Mouse (Mus musculus) c-Kit-positive CD71-negative TER-119-negative erythroid progenitor cells, embryonic 14.5 days (primary cell): ENCODE measurements around the gene Rps19bp1.

Source experiments
- DNase-seq: peaks from one replicate; pipeline ENCODE4 v3.0.0-alpha.2; 2013; ENCODE audit warnings: low read depth

Gene Rps19bp1

DNA sequence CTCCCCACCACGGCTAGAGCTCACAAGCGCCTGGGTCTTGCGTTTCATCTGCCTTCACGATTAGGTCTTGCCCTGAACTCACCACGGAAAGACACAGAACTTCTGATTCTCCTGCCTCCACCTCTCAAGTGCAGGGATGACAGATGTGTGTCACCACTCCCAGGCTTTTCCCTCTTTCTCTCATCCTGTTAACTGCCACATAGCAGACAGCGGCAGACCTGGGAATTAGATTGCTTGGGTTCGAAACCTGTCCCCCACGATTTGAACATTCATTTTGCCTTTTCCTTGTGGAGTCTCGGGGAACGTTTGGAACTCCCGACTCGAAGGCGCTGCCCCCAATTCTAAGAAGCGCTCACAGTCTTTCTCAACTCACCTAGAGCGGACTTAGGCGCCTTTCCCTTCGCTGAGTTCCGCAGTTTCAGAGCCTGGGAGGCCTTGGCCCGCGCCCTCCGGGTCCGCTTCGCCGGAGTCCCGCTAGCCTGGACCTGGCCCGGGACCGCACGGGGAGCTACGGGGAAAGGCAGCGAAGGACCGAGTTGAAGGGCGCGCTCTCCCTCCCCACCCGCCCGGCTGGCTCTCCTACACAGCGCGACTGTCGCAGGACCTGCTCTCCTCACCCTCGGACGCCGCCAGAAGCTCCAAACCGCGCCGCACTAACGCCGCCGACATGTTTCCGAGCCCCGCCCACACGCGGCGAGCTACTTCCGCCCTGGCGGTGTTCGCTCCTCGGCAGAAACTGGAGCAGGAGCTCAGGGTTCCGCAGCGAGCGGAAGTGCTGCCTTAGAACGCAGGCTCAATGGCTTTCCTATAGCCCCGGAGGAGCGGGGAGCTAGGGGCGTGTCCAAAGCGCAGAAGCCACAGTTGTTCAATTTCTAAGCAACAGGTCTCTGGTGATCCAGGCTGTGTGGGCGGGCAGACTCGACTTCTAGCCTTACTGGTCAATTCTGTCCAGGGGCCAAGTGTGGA lies at the start of gene Rps19bp1:
Gene Rps19bp1, minus strand, starts transcription at position 706 of the 966 bp plus-strand sequence.
- DNase-seq, result peak; percentile 94

DNA sequence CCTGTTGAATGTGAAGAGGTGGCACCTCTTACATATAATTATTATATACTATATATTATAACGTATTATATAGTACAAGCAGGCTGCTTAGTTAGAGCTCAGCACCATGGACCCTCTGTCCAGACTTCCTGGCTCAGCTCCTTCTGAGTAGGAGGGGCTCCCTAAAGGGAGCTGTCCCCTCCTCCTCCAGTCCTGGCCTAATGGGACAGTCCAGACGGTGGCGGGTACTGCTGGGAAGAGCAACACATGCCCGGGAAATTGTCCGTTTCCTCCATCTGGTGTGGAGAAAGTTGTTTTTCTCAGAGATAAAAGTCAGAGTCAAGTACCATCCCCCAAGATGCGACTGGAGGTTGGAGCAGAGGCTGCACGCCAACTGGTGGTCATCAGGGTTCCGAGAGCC lies 42.0 kb upstream of the Rps19bp1 start:
- DNase-seq, result no peak

DNA sequence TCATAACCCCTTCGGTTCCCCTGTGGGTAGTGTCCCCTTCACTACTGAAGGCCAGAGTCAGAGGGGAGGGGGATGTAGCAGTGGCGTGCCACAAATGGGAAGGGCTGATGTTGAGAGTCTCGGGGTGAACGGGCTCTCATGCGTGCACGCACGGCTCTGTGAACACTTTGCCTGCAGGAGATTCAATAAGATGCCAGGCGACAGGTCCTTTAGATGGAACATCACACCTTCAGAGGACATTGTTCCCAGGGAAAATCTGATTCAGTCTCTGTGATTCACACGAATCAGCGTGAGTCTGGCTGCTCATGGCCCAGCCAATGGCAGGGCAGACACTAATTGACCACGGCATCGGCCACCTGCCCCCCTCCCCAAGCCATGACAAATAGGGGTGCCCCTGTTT lies 40.1 kb upstream of the Rps19bp1 start:
- DNase-seq, result no peak

DNA sequence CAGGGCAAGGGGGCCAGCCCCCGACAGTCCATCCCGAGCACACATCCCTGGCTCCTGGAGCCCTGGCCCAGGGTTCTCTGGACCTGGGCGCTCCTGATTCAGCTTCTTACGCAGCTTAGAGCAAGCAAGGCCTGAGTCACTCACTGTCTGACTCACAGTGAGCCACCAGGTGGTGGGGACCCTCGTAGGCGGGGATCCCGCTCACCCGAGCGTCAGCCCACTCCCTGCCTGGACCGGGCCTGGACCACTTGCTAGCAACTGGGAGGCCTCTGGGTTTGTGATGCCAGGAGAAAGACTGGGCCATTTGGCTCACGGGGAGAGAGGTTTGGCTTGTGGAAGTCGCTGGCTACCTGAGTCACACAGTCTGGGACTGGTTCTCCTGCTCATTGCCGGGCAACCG lies 39.7 kb upstream of the Rps19bp1 start:
- DNase-seq, result no peak

DNA sequence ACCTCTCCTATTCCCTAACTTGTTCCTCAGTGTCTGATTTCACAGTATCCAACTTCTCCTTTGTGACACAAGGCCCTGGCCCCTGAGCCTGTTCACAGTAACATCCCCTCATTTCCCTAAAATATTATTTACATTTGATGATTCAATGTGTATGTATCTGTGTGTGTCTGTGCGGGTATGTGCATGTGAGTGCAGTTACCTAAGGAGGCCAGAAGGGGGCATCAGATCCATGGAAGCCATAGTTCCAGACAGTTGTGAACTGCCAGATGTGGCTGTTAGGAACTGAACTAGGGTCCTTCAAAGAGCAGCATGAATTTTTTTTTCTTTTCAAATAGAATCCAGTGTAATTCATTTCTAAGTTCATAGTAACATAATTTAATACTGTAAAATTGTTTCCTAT lies 33.0 kb upstream of the Rps19bp1 start:
- no peak for DNase-seq

DNA sequence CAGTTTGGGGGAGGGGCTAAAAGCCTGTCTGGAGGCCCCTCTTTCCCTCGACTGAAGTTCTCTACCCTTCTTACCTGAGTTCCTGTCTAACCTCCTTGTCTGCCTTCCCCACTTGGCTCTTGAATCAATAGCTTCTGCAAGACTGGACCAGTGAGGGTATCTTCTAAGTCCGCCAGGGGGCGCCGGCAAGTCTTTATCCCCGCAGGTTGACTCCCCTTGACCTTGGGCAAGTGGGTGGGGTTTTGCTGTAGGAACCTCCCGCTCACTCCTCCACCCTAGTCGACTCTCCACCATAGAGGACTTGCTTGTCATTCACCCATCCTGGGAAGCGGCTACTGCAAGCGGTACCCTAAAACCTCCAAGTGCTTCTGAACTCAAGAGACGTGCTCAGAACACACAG lies 25.3 kb upstream of the Rps19bp1 start:
- peak; percentile 79 for DNase-seq

DNA sequence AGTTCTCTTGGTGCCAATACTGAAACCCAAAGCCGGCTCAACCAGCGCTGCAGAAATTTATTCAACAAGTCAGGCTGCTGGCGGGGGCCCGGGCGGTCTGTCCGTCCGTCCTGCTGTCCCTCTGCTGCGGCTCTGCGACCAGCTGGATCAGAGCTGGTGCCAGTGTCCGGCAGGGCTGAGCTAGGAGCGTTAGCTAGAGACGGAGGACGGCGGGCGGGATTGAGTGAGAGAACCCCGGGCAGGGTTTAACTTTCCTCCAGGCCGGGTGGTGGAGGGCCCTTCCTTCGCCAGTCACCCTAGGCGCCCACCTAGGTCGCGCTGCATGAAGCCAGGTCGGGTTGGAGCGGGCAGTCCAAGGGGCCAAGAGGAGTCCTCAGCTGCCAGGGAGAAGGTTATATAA lies 23.9 kb upstream of the Rps19bp1 start:
- no peak for DNase-seq

DNA sequence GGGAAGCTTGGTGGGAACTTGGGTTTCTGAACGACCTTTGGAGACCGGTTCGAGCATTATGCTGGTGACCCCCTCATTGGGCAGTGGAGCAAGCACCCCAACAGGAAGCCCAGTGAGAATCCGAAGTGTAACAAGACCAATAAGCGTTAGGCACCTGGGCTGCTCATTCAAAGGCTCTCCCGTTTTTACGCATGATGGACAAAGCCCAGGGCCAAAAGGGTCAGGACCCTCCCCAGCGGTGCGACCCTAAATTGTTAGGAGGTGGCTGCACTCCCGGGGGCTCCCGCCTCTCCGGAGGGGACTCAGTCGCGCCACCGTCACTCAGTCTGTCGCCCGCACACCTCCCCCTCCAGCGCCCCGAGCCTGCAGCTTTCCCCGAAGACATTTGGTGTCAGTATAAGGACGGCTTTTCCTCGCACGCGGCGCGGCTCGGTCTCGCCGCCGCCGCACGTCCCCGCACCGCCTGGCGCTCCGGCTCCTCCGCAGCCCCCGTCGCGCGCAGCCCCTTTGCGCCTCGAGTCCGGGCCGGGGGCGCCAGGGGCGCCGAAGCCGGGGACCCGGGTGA lies 22.8 kb upstream of the Rps19bp1 start, which contains the start of gene Cacna1i:
Gene Cacna1i, plus strand, starts transcription at position 388 of the 565 bp plus-strand sequence.
- no peak for DNase-seq

DNA sequence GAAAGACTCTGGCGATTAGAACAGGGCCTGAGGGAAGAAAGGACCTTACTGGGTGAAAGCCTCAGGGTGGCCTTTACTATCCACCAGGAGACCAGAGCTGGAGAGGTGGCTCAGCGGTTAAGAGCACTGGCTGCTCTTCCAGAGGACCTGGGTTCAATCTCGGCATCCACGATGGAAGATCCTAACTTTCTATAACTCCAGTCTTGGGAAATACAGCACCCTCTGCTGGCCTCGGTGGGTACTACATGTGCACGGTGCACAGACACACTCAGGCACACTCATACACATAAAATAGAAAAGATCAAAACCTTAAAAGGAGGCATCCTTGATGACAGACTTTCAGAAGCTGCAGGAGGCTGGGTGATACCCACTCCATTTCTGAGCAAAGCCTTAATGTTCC lies 16.5 kb upstream of the Rps19bp1 start:
- no peak for DNase-seq

DNA sequence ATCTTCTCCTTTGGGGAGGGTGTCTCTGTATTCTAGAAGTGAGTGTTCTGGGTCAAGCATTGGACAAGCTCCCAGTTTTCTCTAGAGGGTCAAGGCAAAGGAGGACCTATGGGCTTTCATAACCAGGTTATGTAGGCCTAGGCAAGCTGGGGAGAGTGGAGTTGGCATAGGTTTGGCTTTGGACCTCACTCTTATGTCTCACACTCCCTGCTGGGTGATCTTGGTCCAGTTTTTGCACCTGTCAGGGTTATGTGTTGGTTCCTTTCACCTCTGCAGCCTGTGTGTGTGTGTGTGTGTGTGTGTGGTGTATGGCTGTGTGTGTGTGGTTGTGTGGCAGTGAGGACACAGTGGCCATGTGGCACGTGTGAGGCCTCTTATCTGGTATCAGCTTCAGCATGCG lies 14.9 kb upstream of the Rps19bp1 start:
- no peak for DNase-seq

DNA sequence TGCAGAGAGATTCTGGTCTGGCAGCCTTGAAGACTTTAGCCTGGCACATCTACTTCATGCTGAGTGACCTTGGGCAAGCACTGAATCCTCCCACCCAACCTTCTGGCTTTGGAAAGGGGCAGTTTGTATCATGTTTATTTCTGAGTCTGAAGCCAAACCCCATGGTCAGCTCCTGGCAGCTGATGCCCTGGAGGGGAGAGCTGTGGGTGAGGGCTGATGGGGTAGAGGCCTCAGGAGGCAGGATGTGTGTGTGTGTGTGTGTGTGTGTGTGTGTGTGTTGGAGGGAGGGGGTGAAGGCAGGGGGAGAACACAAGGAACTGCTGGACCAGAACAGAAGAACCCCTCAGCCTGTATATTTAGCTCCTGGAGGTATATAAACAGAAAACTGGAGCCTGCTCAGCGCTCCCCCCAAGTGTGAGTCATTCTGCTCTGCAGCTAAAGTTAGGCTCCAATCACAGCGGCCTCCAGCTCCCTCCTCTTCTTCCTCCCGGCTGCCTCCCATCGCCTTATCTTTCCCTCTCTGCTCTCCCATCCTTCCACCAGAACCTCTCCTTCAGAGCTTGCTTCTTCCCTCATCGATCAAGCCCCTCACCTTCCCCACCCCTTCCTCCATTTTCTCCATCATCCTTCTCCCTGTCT lies 14.1 kb upstream of the Rps19bp1 start:
- DNase-seq, result no peak

DNA sequence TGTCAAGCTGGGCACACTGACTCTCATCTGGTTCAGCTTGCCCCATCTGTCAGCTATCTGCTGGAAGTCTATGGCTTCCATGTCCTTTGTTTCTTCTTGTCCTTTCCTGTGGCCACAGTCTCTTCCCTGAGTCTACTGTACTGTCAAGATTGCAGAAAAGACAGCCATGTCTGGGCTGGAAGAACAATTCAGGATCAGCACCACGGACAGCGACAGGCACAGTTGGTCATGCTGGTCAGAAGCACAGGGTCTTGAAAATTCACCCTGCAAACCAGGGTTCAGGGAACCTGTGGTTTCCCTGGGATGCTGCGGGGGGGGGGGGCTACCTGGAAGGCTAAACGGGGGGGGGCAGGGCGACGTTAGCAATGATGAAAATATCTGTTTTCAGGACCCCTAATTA lies 13.5 kb upstream of the Rps19bp1 start:
- DNase-seq, result peak; percentile 70

DNA sequence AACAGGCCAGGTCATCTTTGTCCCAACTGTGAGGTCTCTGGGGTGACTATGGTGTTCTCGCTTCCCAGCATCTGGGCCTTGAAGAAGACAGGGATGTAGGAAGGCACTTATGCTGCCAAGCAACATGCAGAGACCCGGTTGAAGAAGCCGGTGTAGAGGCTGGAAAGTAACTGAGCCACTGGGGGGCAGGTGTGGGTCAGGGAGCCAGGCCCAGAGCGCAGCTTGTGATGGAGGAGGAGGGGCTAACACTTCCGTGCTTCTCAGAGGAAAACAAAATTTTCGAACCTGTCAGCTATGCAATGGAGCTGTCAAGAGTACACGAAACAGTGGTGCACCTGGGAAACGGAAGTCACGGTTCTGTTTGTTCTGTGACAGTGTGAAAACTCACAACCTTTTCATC lies 13.0 kb upstream of the Rps19bp1 start:
- DNase-seq, result no peak

DNA sequence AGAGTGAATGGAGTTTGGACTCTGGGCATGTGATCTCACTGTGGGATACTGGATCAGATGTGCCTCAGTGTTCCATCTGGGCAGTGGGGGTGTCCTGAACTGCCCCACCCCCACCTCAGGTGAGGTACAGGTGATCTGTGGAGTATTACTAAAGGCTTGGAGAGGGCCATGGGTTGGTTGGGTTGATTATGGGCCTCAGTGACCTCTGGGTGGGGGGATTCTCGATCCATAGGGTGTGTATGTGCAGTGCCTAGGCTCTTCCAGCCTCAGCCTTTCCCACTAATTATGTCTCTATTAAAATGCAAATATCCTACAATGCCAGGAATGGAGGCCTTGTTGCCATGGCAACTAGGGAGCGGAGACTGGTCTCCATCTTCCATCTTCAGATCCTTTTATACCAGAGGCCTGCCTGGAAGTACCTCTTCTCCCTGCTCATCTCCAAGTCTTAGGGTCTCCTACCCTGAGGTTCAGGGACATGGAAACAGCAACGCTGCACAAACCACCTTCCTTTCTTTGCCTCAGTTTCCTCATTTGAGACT lies 7.8 kb upstream of the Rps19bp1 start:
- DNase-seq, result no peak

DNA sequence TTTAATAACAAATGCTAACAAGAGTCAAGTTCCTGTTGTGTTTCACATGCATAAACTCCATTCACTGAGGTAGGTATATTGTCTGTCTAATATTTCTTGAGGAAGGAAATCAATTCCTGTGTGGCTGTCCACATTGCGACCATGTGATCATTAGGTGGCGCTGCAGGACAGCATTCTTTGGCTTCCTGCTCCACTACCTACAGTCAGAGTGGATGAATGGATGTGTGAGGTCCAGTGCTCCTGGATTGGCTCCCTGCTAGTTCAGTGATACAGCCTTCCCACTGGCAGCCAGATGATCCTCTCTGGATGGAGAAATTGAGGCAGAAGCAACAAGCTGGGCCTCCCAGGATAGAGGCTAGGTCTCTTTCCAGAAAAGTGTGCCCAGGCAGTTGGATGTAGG lies 2.2 kb upstream of the Rps19bp1 start:
- DNase-seq, result peak; percentile 84

DNA sequence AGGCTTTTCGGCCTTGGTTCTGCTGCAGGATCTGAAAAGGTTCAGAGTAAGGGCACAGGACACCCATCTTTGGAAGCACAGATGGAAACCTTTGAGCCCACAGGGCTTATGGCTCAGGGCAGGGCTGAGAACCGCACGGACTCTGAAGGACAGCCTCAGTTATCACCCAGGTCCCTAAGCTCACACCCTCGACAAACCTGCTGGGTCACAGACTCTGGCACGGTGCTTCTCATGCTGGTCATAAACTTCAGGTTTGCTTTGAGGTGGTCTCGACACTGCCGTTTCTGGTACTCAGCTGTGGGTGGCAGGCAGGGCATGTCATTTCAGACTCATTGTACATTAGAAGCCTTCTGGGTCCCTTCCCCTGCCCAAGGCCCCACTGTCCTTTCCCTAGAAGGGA lies 3.0 kb downstream of the Rps19bp1 start:
- DNase-seq, result no peak

DNA sequence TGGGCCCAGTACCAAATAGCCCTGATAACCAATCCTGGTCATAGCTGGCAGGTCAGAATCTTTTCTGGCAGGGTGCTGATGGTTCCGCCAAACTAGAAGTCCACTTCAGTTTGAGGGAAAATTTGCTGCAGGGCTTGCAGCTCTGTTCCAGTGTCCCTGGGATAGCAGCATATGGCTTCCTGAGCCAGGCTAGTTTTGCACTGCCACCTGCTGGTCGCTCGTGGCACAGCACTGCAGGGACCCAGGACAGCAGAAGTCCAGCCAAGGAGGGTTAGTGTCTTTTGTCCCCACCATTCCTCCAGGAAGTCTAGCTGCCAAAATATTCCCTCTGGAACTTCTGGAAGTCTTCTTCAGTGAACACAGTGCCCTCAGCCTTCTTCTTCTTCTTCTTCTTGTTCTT lies 3.4 kb downstream of the Rps19bp1 start:
- DNase-seq, result peak; percentile 74

DNA sequence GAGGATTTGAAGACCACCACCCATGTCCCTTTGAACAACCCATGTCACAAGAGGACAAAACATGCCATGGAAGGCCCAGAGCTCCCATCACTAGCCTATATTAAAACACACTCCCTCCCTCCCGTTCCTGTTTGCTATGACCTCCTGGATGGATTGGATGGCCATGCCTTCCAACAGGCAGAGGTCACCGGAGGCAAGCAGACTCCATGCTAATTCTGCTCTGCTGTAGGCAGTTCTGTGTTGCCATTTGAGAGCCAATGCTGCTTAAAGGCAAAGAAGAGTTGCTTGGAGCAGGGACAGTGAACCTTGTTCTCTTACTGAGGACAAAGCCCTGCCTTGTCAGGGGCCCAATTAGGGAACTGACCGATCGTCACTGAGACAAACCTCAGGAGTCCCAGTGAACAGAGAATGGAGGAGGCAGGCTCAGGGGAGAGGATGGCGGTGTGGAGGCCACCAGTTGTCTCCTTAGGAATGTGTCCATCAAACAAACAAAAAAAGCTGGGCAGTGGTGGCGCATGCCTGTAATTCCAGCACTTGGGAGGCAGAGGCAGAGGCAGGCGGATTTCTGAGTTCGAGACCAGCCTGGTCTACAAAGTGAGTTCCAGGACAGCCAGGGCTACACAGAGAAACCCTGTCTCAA lies 4.6 kb downstream of the Rps19bp1 start:
- no peak for DNase-seq

DNA sequence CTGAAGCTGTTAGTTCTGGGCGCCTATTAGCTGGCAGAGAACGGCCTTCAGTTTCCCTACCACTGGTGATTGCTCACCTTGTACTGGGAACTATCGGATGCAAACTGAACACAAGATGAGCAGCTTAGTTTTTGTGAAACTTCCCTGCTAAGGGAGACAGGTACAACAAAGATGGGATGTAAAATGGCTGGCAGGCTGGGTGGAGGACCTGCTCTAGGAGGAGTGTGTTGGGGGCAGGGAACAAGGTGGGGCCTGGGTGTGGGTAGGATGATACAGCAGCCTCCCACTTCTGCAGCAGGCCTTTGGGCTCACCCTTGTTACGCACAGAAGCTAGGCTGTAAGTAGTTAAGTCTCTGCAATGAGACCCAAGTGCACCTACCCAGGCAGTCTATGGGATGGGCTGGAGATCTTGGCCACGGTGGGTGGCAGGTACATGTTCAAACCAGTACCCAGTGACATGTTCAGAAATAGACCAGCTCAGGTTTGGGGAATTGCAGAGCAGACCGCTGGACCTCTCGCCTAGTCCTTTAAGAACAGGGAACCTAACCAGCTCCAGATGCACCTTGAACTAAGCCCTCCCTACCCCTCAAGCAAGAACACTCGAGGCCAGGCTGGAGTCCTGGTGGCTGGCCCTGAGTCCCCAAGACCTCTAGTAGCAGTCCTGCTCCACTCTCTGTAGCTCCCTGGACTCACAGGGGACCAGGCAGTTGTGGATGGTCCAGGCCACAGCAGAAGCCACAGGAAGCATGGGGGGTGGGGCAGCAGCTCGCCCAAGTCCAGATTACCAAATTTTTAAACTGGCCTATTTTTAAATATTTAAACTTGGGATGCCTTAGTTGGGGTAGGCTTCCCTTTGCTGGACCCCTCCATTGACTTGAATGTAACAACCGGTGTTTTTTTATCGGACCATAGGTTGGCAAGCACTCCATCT lies 5.6 kb downstream of the Rps19bp1 start:
- DNase-seq, result no peak

DNA sequence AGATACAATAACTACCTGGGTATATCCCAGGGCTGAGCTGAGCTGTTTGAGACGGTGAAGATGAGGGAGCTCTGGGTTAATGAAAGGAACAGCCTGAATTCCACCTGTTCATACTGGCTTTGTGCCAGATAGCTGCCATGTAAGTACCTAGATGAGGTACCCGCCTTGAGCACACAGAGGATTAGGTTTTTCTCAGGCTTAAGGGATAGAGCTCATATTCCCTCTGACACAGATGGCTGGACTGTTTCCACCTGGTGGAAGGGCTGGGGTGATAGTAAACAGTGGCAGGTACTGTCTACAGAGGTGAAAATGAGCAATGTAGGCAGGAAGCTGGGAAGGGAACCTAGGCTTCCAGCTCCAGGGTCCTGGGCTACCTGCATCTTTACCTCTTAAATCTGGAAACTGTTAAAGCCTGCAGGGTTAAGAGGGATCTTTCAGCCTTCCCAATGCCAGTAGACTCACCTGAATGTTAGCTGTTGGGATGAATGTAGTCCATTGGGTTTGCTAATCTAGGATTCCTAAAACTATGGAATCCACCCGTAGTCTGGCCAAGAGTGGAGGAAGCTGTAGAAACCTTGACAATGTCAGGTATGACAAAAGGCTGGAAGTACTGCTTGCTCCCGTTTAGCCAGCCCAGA lies 6.4 kb downstream of the Rps19bp1 start:
- no peak for DNase-seq
